Mouse (Mus musculus) liver, embryonic 14.5 days (tissue): ENCODE data around the gene Zbtb16. TPM values are rescaled to one million over a fixed set of nuclear protein-coding genes. Genes with fewer than 3 reads are reported as not detected.

Experiments used
- ATAC-seq: fragments of 200-750 bp; cut with Nextera tagmentation; 2 replicates; pipeline ENCODE4 v1.8.0; 2017; ENCODE audit warnings: moderate number of reproducible peaks, mild to moderate bottlenecking, moderate library complexity; ENCODE audit not compliant: insufficient read depth
- DNase-seq, 3 experiments: peaks; one replicate each; pipeline ENCODE4 v3.0.0-alpha.2; 2012 to 2013; ENCODE audit warnings: low read depth in 3 of 3, low spot score in 3 of 3
- H3K27ac ChIP-seq: fragments of 300-500 bp; sonication (generic); 2 replicates; pipeline ENCODE4 v1.5.1; 2014; ENCODE audit warnings: moderate library complexity, mild to moderate bottlenecking, control low read depth, inconsistent platforms
- H3K27me3 ChIP-seq: fragments of 300-500 bp; sonication (generic); 2 replicates; pipeline ENCODE4 v1.6.1; 2014; ENCODE audit warnings: mild to moderate bottlenecking, low read length, moderate library complexity; ENCODE audit not compliant: control insufficient read depth, insufficient read depth
- H3K36me3 ChIP-seq: fragments of 300-500 bp; sonication (generic); replicated peaks from 2 replicates; pipeline ENCODE4 v1.6.1; 2014; ENCODE audit warnings: low read depth; ENCODE audit not compliant: control insufficient read depth, insufficient read depth
- H3K4me1 ChIP-seq, 2 experiments: fragments of 200-500 bp in 1 of 2; fragments of 300-500 bp in 1 of 2; sonication (generic) in 1 of 2; replicated peaks; 2 replicates each; pipeline ENCODE4 v1.6.1; 2012 to 2014; ENCODE audit warnings: antibody characterized with exemption in 1 of 2, inconsistent platforms in 1 of 2, low read length in 1 of 2; ENCODE audit not compliant: control insufficient read depth in 2 of 2, insufficient read depth in 2 of 2
- H3K4me2 ChIP-seq: fragments of 300-500 bp; sonication (generic); 2 replicates; pipeline ENCODE4 v1.6.1; 2014; ENCODE audit warnings: low read depth, mild to moderate bottlenecking, control low read depth, moderate library complexity
- H3K4me3 ChIP-seq, 2 experiments: fragments of 200-500 bp in 1 of 2; fragments of 300-500 bp in 1 of 2; sonication (generic) in 1 of 2; 2 replicates each; pipeline ENCODE4 v1.5.1; 2012 to 2014; ENCODE audit warnings: low read depth in 2 of 2, low read length in 2 of 2, mild to moderate bottlenecking in 2 of 2, control low read depth in 1 of 2, inconsistent platforms in 1 of 2, moderate library complexity in 1 of 2; ENCODE audit not compliant: insufficient read depth in 1 of 2
- H3K9ac ChIP-seq: fragments of 300-500 bp; sonication (generic); replicated peaks from 2 replicates; pipeline ENCODE4 v1.6.1; 2014; ENCODE audit warnings: mild to moderate bottlenecking, control low read depth, moderate library complexity
- H3K9me3 ChIP-seq: fragments of 300-500 bp; sonication (generic); 2 replicates; pipeline ENCODE4 v1.6.1; 2016; ENCODE audit warnings: low read length, mixed read lengths; ENCODE audit not compliant: control insufficient read depth
- CTCF ChIP-seq: IDR thresholded peaks from 2 replicates; pipeline ENCODE4 v1.5.1; 2016; ENCODE audit warnings: antibody characterized with exemption, low read depth, control low read depth
- EP300 ChIP-seq: IDR thresholded peaks from 2 replicates; pipeline ENCODE4 v1.6.1; 2016; ENCODE audit warnings: antibody characterized with exemption, low read depth
- WGBS: fragments of 180-500 bp; shearing (Covaris S2); extraction: QIAGEN DNeasy Blood & Tissue Kit; methylation state at CpG from one replicate; pipeline ENCODE4 v1.1.7; 2014; ENCODE audit not compliant: insufficient replicate concordance; 5-methylcytosine and 5-hydroxymethylcytosine counted together
- polyA plus RNA-seq, 2 experiments: library from polyadenylated mRNA; depleted of rRNA in 1 of 2; stranded (reverse) in 1 of 2; unstranded in 1 of 2; fragments of >200 nt; fragmentation: Nextera tagmentation in 1 of 2; extraction: Ambion mirVana in 1 of 2; gene quantifications; 2 replicates each; pipeline versions ENCODE4 v1.2.1 to v1.2.3; 2012 to 2014

The Zbtb16 gene
- polyA plus RNA-seq, 2 experiments, result 0.26 to 0.30 TPM

- Histone ChIP-seq H3K4me3 (no peak overlapping the region), H3K27ac (no peak overlapping the region), H3K27me3 (no peaks in the 10 kb centered on the region), H3K4me2 (no peak overlapping the region), H3K9me3 (no peaks in the 10 kb centered on the region), H3K36me3 (no peaks in the 10 kb centered on the region), H3K4me1 (peaks cover 0 to 2% of the 10 kb centered on the region in 2 experiments; a peak in 1 of 4 replicates), H3K9ac (no peak overlapping the region)
- 62% methylated on average over 5 of the region's 5 CpGs for WGBS
- TF ChIP-seq EP300 (no peak), CTCF (no peak)
- DNase-seq (no peak), ATAC-seq (no peak)
Measured at GRCm38 (mm10) chr9:48764311-48764710, 71.7 kb downstream of the Zbtb16 start.

GRCm38 (mm10) chr9:48761732-48762637 is 74.0 kb downstream of the Zbtb16 start:
- ATAC-seq (no peak), DNase-seq (no peak)
- H3K4me1 ChIP-seq, result peaks cover 0 to 2% of the 10 kb centered on the region in 2 experiments; a peak in 1 of 4 replicates
- no peaks in the 10 kb centered on the region for H3K36me3 ChIP-seq
- no peaks in the 10 kb centered on the region; the same call in 1 of the 2 replicates for H3K27me3 ChIP-seq
- no peak overlapping the region for H3K4me3 ChIP-seq
- 77% methylated on average over 14 of the region's 14 CpGs for WGBS
- TF ChIP-seq CTCF (no peak), EP300 (no peak)
- no peak overlapping the region for H3K4me2 ChIP-seq
- no peak overlapping the region for H3K27ac ChIP-seq
- no peaks in the 10 kb centered on the region for H3K9me3 ChIP-seq
- H3K9ac ChIP-seq, result no peak overlapping the region

- Histone ChIP-seq H3K27ac (no peak overlapping the region), H3K4me3 (no peak overlapping the region), H3K36me3 (no peaks in the 10 kb centered on the region), H3K27me3 (no peaks in the 10 kb centered on the region; the same call in 1 of the 2 replicates), H3K4me2 (no peak overlapping the region), H3K4me1 (peaks cover 0 to 2% of the 10 kb centered on the region in 2 experiments; a peak in 1 of 4 replicates), H3K9me3 (no peaks in the 10 kb centered on the region), H3K9ac (no peak overlapping the region)
- DNase-seq, result no peak
- no peak for ATAC-seq
- WGBS, result 61% methylated on average over 8 of the region's 8 CpGs
- TF ChIP-seq CTCF (no peak), EP300 (no peak)
Measured at GRCm38 (mm10) chr9:48761175-48761556, 74.9 kb downstream of the Zbtb16 start.

GRCm38 (mm10) chr9:48760449-48761174 is 75.4 kb downstream of the Zbtb16 start:
- no peaks in the 10 kb centered on the region for H3K9me3 ChIP-seq
- WGBS, result 51% methylated on average over 13 of the region's 13 CpGs
- no peak overlapping the region for H3K27ac ChIP-seq
- ATAC-seq, result no peak
- no peaks in the 10 kb centered on the region; the same call in 1 of the 2 replicates for H3K27me3 ChIP-seq
- no peak for TF ChIP-seq CTCF
- TF ChIP-seq EP300, result no peak
- no peak overlapping the region for H3K4me2 ChIP-seq
- H3K4me3 ChIP-seq, result no peak overlapping the region
- H3K4me1 ChIP-seq, result peaks cover 0 to 2% of the 10 kb centered on the region in 2 experiments; a peak in 1 of 4 replicates
- H3K9ac ChIP-seq, result no peak overlapping the region
- DNase-seq, result no peak
- no peaks in the 10 kb centered on the region for H3K36me3 ChIP-seq

GRCm38 (mm10) chr9:48759098-48759497 is 76.9 kb downstream of the Zbtb16 start:
- H3K4me1 ChIP-seq, result peaks cover 0 to 2% of the 10 kb centered on the region in 2 experiments; a peak in 1 of 4 replicates
- no peak overlapping the region for H3K4me2 ChIP-seq
- no peaks in the 10 kb centered on the region for H3K9me3 ChIP-seq
- no peaks in the 10 kb centered on the region; the same call in 1 of the 2 replicates for H3K27me3 ChIP-seq
- no peaks in the 10 kb centered on the region for H3K36me3 ChIP-seq
- TF ChIP-seq EP300, result no peak
- no peak for TF ChIP-seq CTCF
- H3K4me3 ChIP-seq, result no peak overlapping the region
- no peak for ATAC-seq
- WGBS, result 58% methylated on average over 4 of the region's 4 CpGs
- no peak overlapping the region for H3K27ac ChIP-seq
- no peak overlapping the region for H3K9ac ChIP-seq
- no peak for DNase-seq
